Mouse (Mus musculus) NIH3T3 (cell line): ENCODE measurements at regions not wholly inside any gene's neighbourhood (a gene's known extent, or its start where the extent isn't known, plus 50 kb on each side); places are given as distances from the start of the nearest gene placed in this dataset.
A peak's percentile ranks its signal among the peaks of the same experiment; 100 is the strongest.

Experiments
- DNase-seq: peaks from one replicate; pipeline ENCODE4 v3.0.0-alpha.2; 2012; ENCODE audit warnings: low read depth

DNA sequence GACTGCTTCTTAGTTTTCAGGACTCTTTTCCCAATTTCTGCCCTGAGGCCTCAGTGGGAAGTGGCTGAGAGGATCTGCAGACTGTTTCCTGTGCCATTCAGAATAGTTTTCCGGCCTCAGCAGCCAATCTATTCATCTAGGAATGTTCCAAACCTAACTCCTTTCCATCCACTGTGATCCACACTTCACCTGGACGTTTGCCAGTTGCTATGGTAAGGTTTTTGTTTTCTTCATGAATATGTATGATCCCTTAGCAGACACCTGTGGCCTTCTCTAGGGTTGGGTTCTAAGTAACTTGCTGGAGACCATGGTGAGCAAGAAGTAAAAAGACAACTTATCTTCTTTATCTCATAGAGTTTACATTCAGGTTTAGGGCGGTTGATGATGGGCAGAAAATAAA lies 744.6 kb downstream of the Inhba start:
- peak; percentile 34 for DNase-seq

DNA sequence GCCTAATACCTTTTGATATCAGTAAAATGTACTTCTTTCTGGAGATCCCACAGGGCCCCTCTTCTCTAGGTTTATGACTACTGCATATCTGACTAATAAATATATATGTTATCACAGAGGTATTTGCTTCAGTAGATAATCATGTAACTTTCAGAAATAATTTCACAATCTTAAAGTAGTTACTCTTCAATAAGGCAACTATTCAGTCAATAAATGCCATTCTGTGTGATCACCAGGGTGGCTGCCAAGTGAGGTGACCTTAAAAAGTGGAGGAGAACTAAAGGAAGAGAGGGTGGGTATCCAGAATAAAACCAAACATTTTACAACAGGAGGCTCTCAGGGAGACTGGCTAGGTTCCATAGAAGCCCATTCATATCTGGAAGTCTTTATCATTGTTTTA lies 748.4 kb downstream of the Inhba start:
- DNase-seq, result peak; percentile 29

DNA sequence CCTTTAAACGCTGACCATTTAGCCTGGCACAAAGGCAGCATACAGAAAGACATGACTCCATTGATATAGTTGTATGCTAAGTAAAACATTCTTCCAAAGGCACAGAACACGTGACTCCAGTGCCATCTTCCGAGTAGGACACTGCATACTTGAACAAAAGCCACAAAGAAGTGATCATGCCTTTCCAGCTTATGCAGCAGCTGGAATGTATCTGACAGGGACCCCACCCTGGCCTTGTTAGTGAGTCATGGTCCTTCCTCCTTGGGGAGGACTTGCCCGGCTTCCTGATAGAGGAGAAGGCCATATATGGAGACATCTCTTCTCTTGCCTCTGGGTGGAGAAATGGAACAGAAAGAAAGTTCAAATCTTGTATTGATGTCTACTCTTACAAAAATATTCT lies 749.8 kb downstream of the Inhba start:
- DNase-seq, result peak; percentile 62

DNA sequence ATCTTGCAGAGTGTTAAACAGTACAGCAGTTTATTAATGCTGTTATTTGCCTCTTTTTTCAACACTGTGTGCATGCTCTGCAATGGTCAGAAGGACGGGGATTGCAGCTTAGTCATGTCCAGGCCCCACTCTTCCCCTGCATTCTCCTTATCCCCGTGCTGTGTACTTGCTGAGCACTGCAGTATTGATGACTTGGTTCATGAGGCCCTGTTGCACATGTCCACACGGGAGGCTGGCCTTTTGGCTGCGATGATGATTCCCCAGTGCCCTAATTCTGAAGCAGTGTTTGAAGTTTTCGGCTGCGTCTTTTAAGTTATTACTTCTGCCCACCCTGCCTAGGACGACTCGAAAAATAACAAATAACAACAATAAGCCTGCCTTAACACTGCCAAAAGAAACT lies 750.7 kb downstream of the Inhba start:
- DNase-seq, result no peak

DNA sequence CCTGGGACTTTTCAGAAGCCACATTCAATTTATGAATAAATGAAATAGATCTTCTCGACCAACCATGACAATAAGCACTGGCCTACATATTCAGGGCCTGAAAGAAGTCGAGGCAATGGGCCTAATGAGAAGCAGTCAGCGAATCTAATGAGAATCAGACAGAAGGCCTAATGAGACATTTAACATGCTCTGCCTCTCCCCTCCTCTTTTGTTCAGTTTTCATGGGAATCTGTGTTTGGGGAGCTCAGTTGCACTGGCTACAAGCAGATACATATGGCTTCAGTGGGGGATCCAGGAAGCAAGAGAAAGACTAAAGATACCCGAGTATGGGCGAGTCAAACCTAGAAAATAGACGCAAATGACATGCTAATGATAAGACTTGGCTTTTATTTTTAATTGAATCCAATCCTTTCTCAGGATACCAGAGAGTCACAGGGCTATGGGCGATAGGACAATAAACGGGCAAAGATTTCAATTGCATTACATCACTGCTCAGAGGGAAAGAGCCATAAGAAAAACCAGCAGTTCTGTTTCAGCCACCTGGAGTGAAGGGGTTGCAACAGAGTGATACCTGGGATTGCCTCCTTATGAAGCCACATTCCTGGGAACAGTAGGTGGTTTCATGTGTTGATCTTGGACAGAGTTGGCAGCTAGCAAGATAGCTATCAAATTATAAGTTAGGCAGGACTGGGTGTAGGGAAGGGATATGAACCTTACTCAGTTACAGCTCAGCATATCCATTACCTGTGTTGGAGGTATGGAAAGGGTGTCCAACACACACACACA lies 751.3 kb downstream of the Inhba start:
- DNase-seq, result no peak

DNA sequence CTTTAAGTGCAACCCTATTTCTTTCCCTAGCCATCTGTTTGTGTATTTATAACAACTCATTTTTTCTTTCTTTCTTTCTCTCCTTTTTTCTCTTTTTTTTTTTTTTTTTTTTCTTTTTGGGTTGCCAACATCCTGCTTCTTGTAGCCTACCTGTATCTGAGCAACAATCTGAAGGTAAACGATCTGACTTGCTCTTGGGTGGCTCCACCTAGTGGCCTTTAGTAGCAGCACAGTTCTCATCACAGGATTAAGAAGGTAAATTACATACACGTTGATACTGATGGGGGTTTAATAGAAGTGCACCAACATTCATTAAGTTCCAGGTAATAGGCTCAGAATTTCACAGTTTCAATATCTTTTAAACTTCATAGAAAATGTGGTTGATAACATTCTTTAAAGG lies 752.1 kb downstream of the Inhba start:
- DNase-seq, result peak; percentile 73

DNA sequence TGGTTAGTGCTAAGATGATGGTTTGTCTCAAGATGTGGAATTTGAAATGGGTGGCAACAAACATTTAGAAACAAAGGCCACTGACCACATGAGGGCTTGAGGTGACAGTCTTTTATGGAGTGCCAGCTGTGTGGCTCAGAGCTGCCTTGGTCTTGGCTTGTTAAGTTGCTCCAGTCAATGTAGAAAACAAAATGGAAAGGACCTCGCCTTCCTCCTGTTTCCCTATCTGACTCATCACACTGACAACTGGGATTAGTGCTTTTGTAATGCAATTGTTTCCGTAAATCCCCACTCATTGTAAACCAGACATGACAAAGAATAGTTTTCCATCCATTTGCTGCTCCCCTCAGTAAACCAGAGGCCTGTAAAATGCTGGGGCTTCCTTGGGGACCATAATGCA lies 757.8 kb downstream of the Inhba start:
- DNase-seq, result no peak

DNA sequence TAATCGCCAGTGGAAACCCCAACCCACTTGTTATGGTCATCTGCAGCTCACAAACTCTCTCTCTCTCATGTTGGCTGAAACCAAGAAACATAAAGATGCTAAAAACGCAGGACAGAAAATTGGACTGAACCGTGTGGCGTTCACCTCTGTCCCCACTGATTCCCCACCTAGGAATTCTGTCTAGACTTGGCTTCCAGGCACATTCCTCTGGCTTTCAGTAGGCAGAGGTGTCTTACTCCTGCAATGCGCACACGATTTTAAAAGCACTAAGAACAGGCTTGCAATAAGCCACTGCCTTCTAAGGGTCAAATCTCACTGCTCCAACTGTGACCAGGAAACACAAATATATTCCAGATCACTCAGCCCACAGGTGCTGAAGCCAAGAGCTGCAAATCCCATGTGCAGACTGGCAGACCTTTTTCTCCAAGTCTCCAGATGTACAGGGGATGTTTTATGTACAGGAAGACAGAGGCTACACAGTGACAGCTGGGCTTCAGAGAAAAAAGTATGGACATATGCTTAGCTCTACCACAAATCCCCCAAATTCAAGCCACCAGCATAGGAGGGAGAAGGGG lies 758.3 kb downstream of the Inhba start:
- no peak for DNase-seq

DNA sequence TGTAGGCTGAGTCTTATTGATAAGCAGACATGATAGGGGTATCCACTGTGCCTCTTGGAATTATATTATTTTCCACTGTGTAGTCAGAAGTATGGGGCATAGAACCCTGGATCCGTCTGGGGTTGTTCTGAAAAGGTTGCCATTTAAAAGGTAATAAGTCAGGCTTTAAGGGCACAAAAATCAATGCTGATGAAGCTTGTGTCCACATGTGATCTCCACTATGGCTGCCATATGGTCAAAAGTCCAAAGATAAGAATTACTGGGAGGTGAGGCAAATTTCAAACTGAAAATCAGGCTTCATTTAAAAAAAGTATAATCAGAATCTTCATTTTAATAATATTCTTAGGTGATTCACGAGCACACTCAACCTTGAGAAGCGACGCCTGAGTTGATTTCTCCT lies 760.2 kb downstream of the Inhba start:
- no peak for DNase-seq

DNA sequence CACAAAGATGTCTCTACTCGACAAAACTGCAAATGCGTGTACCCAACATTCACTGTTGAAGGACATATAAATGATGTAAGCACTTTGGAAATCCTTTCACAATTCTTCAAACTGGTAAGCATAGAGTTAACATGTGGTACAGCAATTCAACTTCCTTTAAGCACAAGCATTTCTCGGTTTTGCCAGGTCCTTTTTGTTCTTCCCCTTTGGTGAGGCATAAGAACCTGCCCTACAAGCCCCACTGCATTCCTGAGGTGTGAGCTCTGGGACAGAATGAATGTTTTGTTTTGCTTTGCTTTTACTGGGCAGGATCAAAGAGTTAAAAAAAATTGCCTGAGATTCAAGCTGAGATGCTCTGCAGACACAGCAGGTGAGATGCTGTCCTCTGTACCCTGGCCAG lies 793.9 kb downstream of the Inhba start:
- DNase-seq, result no peak
